Mouse (Mus musculus): Measurements from ENCODE around the gene Pcdh15. TPM values are rescaled to one million over a fixed set of nuclear protein-coding genes. Genes with fewer than 3 reads are reported as not detected.

The Pcdh15 gene
- total RNA-seq, 2 experiments from 2014 or later: 0.05 to 0.15 TPM

DNA sequence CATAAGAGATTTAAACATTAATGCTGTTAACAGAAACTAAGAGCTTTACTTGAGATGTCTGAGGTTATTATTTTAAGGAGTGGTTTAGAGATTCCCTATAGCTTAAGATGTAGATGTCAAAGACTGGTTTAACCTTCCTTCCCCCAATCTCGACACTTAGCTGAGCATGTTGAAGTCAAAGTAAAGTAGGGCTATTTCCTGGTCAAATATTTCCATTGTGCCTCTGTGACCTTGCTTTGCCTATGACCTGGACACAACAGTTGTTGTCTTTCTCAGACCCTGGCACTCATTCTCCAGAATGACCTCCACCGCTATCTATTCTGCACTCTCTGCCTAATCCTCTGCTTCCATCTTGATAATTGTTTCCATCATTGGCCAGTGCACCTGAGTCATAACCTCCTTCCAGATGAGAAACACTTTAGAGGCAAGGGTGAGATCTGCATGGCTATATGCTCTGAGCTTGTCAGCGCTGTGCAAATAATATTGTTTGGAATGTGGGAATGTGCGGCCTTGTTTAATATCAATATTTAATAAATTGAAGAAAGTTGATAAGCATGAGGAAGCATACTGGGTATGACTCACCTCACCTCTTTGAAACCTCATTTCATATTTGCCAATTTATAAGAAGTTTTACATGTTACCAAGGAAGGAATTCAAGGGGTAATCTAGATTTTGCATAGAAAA lies 833.0 kb downstream of the Pcdh15 start:
- DNase-seq: no peak
- intact Hi-C loops (cut with DNase I): no loop called here

DNA sequence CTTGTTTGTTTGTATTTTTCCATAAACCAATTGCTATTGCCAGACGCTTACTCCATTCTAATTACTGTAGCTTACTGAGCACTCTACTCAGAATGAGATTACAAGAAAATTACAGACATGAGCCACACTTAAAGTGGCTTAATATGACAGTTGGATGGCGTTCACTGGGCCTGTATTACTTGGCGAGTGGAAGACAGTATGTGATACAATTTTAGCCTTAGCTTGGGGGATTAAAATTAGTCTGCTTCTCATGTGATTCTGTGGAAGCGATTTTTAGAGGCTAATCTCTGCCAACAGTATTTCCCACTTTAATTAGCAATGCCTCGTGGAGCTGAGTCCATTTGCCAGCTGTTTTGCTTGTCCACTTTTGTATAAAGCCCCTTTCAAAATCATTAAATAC lies 837.0 kb downstream of the Pcdh15 start:
- intact Hi-C loops (cut with DNase I): no loop called here
- no peak for DNase-seq

DNA sequence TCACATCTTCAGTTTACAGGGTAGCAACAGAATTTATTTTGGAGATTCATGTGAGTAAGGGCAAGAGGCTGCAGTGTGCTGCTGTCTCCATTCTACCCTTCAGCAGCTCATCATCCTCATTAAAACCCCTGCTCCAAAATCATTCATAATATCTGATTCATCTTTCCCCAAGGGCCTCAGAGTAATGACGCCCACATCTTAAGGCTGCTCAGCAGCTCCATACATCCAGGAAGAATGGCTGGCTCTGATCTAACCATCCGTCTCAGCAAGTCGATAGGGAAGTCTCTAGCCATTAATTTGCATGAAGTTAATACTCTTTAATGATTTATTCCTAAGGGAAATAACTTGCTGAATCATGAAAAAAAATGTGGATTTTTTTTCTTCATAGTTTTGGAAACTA lies 839.8 kb downstream of the Pcdh15 start:
- intact Hi-C loops (cut with DNase I): no loop called here
- no peak for DNase-seq

DNA sequence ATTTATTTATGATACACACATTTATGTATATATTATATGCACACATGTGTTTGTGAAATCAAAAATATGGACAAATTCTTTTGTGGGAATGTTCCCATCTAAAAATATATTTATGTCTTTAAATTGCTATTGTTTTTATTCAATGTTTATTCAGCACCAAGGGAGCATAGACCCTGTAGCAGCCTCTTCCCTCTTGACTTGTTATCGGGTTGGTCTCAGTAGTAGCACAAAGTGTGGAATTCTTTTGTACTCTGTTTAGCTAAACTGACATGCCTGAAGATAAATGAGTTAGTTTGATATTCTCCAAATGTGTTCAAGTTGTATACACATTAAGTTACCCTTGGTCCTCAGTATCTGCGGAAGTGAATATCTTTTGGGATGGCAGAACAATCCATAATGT lies 848.7 kb downstream of the Pcdh15 start:
- no peak for DNase-seq
- intact Hi-C loops (cut with DNase I): no loop called here

DNA sequence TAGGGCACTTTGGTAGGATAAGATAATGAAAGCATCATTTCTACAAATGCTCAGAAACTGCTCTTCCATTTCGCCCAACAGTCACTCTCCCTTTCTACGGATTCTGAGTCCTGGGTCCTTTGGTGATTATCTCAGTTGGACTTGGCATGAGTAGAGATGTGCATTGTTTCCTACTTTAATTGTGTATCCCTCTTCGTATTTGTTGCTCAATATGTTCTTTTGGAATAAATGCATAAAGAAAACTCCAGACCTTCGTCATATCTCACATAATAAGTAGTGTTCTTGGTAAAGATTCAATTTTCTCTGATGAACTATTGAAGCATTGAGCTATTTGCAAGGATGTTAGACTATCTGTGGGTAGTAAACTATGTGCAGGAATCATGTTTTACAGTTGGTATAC lies 854.2 kb downstream of the Pcdh15 start:
- intact Hi-C loops (cut with DNase I): no loop called here
- no peak for DNase-seq

DNA sequence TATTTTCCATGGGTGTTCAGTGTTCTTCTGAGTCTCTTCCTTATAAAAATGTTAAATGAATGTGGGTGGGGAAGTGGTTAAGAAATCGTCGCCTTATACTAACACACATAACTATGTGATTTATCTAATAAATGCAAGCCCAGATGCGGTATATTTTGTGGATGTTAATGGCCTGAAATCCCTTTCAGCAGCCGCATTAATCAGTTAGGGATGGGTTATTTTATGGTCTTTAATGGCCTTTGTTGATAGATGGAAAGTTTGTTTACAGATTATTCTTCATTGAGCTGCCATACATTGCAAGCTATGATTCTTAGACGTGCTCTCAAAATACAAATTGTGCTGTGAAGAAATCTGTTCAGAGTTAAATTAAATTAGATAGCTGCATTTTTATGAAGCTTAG lies 884.9 kb downstream of the Pcdh15 start:
- intact Hi-C loops (cut with DNase I): no loop called here
- DNase-seq: no peak

DNA sequence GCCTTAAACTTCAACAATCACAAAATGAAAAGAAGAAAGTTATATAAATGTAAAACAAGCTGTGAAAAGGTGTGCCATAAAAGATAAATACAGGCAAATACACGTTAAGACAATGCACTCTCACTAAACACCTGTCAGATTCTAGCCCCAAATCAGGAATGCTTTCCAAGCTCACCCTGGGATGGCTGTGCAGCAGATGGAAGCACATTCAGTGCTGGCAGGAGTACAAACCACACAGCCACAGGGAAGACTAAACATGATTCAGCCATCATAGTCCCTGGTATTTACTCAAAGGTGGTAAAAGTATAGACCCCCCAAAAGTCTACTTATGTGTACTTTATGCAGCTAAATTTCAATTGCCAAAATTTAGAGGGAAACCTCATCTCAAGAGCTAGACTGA lies 909.7 kb downstream of the Pcdh15 start:
- no peak for DNase-seq
- intact Hi-C loops (cut with DNase I): no loop called here

DNA sequence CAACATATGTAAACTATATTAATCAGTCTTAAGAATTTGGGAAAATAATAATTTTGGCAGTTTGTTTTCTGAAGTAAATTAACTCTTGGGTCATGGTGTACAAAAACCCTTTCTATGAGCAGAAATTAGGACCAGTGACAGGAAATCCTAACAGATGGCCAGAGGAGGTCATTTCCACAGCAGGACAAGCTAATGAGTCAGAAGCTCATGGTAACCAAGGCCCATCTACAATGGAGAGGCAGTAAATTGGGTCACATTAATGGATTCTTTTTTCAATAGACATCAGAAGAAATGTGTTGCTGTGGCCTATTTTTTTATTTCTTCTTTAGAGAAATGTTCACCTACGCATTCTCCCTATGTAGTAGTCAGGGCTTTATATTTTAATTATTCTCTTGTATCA lies 923.9 kb downstream of the Pcdh15 start:
- intact Hi-C loops (cut with DNase I): no loop called here
- DNase-seq: no peak

DNA sequence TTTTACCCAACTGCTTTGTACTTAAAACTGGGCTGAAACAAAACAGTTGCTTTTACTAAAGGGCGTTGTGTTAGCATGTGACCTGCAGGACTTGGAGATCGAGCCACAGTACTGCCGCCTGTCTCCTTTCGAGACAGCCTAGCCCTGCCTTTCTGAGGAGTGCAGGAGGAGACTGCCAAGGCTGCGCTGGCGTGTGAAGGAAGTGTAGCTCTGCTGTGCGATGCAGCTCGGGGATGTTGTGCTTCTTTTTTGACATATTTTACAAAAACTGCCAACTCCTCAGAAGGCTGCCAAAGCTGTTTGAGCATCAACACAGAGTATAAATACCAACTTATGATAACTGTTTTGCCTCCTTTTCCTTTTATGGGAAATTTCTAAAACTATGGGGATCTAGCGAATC lies 953.9 kb downstream of the Pcdh15 start:
- DNase-seq: no peak

DNA sequence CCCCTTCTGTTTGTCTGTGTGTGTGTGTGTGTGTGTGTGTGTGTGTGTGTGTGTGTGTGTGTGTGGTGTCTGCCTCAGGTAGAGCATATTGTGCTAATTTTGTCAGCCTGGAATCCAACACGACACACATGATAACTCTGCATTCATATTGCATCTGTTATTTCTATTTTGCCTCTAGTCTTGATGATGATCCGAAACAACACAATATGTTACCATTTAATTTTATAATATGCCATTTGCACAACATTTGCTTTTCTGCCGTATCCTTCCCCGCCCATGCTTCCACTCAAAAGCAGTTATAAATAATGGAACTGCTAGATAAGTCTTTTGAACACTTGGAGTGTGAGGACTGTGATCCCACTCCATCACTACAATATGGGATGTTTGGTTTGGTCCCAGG lies 987.5 kb downstream of the Pcdh15 start:
- no peak for DNase-seq
- intact Hi-C loops (cut with DNase I): no loop called here

More for the DNA sequence above, 953.9 kb downstream of the Pcdh15 start:
- intact Hi-C loops (cut with DNase I): no loop called here

DNA sequence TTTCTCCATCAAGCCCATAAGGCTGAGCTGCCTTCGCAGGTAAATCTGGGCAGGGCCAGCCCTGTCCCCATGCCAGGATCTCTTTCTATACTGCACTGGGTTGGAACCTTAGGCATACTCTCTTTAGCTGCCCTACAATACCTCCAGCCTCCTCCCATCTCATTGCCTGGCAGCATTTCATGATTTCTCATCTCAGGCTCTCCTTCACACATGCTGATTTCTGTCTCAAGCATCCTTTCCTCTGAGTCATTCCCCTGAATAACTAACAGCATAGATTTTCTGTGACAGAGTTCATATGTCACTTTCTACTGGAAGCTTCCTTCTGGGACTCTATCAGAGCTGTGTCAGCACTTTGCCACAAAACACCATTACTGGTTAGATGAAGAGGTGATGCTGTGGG lies 999.2 kb downstream of the Pcdh15 start:
- no peak for DNase-seq
- intact Hi-C loops (cut with DNase I): no loop called here

DNA sequence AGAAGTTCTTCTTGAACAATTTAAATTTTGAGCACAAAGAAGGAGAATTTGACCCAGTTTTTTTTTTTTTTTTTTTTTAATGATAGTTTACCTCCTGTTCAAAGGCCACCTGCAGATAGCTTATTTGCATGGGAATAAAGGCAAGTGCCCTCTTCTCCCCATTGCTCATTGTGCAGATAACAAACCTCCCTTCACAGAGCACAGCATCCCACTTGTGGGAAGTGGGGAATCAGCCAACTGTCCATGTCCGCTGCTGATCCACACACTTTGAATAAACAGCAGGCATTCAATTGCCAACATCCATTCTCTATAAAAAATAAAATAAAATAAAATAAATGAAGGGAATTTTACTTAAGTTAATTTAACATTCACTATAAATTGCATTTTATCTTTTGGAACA lies 1015.0 kb downstream of the Pcdh15 start:
- DNase-seq: no peak
- intact Hi-C loops (cut with DNase I): no loop called here

DNA sequence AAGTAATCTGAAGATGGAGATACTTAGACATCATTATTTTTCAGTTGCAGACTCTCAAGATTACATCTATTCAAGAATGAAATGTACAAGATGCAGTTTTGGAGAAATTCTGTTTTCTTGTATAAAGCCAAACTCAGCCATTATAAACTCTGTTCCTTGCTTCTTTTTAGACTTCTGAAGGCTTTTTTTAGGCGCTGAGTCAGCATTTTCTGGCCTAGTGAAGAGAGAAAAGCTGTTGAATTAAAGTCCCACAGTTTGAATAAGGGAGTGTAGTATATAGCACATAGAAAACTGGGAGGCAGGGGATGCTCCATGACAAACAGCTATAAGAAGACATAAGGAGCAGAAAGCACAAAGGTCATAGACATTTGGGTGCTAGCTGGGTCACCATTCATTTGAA lies 1017.7 kb downstream of the Pcdh15 start:
- no peak for DNase-seq
- intact Hi-C loops (cut with DNase I): no loop called here

DNA sequence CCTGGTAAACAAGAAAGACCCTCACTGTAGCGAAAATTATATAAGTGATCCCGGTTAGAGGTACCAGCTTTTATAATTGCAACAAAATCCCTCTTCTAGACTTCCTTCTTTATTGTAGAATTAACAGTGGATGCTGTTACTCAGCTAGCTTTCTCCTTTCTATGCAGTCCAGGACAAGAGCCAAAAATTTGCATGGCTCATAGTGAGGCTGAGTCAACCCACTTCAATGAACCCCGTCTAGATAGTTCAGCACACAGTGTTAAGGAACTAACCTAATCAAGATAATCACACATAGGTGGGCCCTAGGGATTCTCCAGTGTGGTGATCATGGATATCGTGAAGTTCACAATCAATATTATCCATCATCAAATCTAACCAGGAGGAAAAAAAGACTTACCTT lies 1024.3 kb downstream of the Pcdh15 start:
- intact Hi-C loops (cut with DNase I): no loop called here
- DNase-seq: no peak

DNA sequence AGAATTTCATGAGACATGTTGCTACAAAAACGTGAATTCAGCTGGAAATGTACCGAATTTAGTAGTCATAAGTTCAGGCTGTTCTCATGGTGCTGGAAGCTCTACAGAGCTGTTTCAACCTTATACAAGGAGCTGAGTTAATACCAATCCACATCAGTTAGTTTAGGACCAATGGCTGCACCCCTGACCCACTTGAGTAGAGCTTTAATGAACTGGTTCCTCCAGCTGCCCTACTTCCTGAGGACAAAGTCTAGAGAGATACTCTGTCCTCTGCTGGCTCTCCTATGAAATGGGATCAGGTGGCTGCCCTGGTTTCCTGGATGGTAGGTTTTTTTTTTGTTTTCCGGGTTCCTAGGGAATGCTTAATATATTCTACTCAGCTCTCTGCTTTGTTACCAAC lies 1030.0 kb downstream of the Pcdh15 start:
- no peak for DNase-seq
- intact Hi-C loops (cut with DNase I): no loop called here

DNA sequence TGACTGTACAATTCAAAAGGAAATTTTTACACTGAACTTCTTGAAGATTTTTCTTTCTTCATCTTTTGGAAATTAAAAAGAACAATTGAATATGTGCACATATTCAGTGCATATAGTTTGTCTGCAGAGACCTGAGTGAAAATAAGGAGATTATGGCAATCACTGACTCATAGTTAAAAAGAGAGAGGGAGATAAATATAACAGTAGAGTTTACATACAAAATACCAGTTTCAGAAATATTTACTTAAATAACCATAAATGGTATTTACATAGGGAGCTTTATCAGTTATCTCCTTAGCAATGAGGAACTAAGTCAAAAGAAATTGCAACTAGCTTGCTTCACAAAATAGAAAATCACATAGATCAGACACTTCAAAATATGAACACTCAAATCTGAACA lies 1030.5 kb downstream of the Pcdh15 start:
- intact Hi-C loops (cut with DNase I): no loop called here
- no peak for DNase-seq

DNA sequence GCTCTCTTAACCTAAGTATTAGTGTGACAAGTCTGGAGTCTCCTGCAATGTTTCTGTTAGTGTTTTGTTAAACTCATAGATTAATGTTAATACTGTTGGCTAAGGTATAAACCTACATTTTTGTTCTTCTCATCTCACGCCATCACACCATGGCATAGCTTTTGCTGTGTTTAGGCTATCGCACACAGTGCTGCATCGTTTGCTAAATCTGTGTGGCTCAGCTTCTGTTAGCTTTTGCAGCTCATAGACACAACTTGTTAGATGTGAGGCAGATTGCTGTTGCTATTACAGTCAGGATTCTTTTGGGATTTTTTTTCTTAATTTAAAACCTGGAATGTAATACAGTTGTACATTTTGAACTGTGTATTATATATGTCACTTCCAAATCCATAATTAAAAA lies 1031.7 kb downstream of the Pcdh15 start:
- intact Hi-C loops (cut with DNase I): no loop called here
- DNase-seq: no peak

DNA sequence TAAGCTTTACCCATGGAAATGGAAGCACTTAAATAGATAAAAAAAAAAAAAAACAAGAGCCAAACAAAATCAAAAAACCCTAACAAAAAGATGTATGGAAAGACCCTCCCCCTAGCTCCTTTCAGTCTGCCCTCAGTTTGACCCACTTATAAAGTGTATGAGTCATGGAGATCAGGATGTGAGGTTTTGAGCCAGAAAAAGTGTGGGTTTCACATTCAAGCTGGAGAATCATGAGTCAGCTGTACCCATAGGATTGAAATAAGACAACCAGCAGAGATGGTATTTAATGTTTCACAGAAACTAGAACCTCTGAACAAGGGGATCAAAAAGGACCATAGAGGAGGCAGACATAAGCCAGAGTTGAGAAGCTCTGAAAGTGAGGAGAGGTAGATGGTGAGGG lies 1048.8 kb downstream of the Pcdh15 start:
- intact Hi-C loops (cut with DNase I): no loop called here
- no peak for DNase-seq

DNA sequence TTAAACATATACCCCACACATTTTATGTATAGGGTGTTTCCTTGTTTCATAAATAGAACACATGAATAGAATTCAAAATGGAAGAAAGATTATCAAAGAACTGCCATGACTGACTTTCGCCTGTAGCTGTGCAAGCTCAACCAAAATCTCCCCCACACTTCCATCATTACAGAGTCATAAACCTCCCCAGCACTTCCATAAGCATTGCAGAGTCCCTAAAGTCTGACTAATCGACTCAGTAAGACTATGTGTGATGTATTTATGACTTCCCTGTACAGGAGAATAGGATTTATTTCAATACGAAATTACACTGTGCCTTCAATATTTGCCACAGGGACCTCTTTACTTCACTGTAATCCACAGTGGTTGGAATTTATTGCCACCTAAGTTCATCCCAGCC lies 1082.8 kb downstream of the Pcdh15 start:
- intact Hi-C loops (cut with DNase I): no loop called here

DNA sequence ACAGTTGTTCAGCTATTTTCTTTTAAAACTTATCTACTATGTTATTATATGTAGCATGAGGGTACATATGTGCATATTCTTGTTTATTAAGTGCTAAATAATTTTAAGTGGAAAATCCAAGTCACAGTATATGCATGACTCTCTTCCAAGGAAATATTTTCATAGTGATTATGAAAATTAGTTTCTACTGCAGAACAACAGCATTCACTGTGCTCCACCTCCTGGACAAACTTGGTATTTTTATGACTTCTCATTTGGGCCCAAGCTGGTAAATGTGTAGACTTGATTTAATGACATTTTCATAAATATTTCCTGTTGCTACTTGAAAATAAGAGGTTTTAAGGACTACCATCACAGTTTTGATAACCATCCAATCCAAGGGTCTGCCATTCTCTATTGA lies 1104.5 kb downstream of the Pcdh15 start:
- DNase-seq: no peak
- intact Hi-C loops (cut with DNase I): no loop called here

More for the DNA sequence above, 1082.8 kb downstream of the Pcdh15 start:
- no peak for DNase-seq

DNA sequence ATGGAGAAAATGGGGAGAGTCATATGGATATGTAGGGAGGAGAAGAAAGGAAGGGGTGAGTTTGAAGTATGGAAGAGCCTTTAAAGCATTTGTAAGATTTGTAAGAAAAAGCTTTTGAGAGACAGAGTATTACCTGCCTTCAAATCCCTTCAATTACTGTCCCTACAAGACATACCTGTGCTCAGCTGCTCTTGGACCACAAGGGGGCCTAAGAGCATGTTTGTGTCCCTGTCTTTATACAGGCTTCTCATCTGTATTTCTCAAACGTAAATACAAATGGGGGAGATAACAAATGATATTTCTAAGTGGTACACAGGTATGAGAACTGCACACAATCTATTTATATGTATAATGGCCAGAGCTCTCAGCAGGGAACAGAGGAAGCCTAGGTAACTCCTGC lies 1118.1 kb downstream of the Pcdh15 start:
- intact Hi-C loops (cut with DNase I): no loop called here
- DNase-seq: no peak

DNA sequence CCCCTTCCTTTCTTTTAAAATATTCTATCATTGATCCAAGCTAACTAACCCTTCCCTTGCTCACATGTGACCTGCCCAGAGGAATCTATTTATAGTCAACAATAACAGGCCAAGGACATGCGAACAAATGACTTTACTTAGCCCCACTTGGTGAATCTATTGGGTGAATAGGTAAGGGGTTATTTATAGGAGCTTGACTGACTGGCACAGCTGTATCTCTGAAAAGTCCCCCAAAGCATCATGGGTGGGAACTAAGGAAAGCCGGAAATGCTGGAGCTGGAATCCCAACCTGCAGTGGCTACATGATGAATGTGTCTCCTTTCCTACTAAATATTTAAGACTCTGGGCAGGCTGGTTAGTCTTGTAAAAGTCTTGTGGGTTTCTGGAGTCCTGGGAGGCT lies 1121.3 kb downstream of the Pcdh15 start:
- no peak for DNase-seq
- intact Hi-C loops (cut with DNase I): no loop called here

All from gastrocnemius, postnatal 36 days (tissue).